Mouse (Mus musculus) frontal cortex, postnatal 14 days (tissue): ENCODE measurements around the gene Cyb5rl.
A peak's percentile ranks its signal among the peaks of the same experiment; 100 is the strongest.

Source experiments
- DNase-seq, 2 experiments: peaks; one replicate each; pipeline ENCODE4 v3.0.0; 2022; ENCODE audit warnings: low spot score in 2 of 2

The Cyb5rl gene

DNA sequence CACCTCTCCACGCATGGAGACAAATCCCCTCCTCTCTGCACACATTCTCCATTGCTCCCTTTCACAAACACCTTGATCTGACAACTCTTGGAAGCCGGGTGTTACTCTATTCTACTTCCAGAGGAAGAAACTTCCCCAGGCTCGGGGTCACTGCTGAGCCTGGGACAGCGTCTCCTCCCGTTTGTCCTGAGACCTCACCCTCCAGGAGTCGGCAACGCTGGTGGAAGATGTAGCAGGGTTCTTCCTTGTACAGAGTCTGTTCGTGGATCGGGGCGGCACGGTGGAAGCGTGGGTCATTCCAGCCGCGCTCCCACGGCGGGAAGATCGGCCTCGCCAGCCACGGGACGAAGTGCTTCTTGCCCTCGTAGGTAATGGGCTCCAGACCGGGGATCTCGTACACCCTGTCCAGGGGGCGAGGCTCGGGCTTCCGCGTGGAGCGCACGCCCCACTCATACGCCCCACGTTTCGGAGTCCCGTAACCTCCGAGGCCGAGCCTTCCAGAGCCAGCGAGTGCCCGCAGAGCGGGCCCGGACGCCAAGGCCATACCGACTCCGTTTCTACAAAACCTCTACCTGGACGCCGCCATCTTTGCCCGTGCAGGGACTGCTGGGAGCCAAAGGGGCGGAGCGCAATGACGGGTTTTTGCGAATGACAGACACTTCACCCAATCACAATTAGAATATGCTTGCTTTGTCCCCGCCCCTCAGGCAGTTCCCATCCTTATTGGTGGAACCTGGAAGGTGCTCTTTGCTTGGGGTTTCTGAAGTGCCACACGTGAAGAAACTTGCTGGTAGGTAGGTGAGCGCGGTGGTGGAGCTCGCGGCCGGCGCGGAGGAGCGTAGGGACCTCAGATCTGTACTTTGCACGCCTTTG, at the start of gene Cyb5rl, which contains the start of gene Mrpl37:
Gene Cyb5rl, plus strand, starts transcription at position 737 of the 873 bp plus-strand sequence.
Gene Mrpl37, minus strand, starts transcription at position 617 of the 873 bp plus-strand sequence.
- DNase-seq, result peak; percentile 93 to 97

DNA sequence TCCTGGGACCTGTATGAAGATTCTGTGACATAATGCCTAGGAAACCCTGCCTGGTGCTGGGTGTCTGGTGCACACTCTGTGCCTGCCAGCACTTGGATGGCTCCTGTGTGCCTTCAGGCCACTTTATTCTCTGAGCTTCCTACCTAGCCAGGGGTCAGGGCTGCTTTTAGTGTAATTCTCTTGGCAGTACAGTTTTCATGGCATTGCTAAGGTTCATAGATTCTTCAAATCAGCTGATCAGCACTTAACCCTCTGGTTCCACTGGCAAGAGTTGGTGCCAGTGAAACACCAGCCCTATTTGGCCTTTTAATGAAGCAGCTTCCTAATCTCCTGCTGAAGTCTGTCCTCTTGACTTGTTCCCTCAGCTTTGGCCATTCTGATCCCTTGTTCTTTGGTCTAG, 49.5 kb upstream of the Cyb5rl start:
- DNase-seq, result no peak

DNA sequence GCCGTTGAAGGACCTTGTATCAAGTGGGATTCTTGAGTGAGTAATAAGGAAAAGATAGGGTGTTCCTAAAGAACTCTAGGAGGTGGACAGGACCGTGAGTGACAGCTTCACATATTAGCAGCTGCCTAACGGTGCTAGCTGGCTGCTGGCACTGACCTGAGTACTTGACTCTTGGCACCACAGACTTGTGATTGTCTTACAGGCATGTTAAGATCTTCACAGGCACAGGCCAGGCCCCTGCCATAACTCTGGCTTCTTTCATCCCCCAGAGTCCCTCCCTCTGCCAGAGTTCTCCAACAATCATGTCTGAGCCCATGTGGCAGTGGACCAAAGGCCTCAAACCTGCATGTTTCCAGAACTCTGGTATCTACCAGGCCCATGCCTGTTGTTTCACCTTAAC, 48.3 kb upstream of the Cyb5rl start:
- DNase-seq, result no peak

DNA sequence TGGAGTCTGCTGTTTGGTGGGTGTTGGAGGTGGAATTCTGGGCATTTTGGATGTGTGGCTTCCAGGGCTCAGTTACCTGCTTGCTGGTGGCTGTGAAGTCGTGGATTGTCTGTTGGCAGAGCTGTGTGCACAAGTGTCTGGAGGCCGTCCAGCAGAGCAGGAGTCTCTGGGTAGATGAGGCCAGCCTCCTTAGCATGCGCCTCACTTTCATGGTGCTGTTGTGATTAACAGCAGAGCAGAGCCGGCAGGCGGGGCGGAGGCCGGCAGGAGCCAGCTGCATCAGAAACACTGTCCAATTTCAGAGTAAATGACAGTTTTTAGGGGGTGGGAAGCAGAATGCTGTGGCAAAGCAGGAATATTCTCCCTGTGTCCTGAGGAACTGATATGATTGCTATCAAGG, 47.8 kb upstream of the Cyb5rl start:
- DNase-seq, result no peak

DNA sequence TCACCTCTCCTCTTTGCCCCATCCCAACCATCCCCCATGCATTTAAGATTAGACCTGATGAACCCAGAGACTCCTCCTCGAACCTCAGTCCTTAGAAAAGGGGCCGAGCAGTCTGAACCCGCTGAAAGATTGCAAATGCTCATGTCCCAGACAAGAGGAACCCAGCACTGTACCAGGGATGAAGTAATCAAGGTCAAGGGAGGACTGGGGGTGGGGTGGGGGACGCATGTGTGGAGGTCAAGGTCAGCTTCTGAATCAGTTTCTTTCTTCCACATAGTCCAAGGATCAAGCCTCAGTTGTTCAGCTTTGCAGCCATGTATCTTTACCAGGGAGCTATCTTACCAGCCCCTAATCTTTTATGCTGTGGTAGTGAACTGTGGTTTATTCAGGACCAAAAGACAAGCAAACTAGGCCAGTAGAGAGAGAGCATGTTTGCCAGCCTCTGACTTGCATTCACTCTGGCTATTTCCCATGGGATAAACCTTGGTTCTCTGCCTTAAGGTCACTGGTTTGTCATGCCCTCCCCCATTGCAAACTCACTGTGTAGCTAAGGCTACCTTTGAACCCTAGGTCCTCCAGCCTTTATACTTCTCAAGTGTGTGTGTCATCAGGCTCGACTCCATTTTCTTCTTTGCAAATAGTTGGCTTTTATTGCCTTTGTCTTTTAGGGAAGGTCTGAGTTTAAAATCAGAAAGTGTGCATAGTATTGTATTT, 46.3 kb upstream of the Cyb5rl start:
- no peak for DNase-seq

DNA sequence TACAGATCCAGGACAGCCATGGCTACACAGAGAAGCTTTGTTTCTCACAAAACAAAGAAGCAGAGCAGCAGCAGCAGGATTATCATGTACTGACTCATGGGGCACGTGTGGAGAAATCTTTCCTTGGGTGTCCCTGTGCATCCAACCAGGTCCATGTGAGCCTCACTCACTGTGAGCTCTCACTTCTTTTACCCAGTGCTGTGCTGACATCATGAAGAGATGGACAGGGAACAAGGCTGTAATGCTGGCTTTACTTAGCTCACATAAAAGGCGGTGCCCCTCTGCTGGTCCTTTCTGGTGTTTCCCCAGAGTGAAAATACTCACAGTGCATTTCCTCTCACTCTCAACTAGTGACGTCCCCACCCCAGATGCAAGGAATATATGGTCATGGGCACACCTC, 45.3 kb upstream of the Cyb5rl start:
- DNase-seq, result no peak

DNA sequence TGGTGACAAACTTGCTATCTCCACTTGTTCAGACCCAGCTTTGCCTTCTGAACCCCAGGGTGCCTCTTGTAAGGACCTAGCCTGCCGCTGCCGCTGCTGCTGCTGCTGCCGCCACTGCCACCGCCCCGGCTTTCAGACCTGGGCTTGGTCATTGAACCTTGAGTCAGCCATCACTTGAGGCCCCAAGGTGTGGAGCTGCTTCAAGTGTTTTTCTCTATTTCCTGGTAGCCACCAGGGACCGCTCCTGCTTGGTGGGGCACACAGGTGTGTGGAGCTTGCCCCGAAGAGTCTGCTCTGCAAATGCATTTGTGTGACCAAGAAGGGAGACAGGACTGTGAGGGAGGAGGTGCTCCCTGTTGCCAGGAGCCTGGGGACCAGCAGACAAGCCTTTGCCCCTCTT, 41.9 kb upstream of the Cyb5rl start:
- DNase-seq, result no peak

DNA sequence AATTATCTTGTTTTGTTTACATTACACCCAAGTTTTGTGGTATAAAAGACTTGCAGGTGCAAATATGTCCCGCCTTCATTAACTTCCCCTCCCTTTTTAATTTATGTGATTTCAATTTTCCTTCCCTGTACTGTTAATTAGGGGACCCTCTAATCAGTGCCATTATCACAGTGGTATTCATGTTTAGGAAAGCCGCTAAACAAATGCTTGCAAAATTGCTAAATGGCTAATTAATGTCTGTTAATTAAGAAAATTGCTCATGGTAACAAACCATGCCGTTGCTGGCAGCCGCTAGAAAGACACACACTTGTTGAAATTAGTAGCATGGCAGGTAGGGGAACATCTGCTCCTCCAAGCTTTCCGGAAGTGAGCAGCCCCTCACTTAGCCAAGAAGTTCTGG, 41.4 kb upstream of the Cyb5rl start:
- DNase-seq, result no peak

DNA sequence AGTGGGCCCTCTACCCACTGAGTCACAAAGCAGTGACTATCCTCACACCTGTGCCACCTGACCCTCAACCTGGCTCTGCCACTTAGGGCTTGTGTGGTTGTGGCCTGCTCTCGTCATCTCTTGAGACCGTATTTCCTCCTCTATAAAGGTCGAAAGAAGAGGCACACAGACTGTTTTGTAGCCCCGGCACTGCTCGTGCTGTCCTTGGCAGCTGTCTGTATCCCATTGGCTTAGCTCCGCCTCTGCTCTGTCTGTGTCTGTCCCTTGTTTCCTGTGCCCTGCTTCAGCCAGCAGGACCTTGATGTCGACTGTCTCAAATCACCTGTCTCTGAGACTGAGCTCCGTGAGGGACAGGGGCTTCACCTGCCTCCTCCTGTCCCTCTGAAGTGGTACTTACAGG, 40.3 kb upstream of the Cyb5rl start:
- no peak for DNase-seq

DNA sequence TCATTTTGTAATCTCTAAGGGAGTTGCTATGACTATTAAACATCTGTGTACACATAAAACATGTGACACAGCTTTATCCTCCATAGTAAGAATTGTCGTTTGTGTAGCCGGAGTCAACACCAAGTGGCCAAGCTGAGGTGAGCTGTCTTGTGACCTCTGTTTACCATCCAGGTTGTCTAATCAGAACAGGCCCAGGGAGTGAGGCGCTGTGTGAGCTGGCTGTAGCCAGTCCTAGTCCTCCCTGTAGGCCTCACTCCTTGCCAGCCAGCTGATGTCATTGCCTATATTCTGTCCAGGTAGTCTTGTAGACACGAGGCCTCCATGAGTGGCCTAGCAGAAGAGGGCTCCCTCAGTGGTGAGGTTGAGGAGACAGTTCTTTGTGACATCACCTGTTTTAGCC, 31.1 kb upstream of the Cyb5rl start:
- DNase-seq, result no peak

DNA sequence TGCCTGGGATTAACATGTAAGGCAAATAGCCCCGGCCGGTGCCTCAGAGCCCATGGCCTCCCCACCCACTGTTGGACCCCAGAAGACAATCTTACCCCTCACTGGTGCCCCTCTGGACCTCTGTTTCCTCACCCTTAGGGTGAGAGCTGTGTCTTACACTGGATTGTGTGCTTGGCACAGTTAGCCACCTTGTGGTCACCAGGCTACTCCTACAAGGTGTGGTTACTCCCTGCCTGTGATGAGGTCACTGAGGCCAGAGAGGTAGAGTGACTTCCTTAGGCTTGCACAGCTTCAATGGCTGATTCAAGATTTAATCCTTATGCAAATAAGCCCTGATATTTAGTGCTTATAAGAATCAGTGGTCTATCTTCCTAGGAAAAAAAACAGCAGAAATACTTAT, 29.8 kb upstream of the Cyb5rl start:
- DNase-seq, result no peak

DNA sequence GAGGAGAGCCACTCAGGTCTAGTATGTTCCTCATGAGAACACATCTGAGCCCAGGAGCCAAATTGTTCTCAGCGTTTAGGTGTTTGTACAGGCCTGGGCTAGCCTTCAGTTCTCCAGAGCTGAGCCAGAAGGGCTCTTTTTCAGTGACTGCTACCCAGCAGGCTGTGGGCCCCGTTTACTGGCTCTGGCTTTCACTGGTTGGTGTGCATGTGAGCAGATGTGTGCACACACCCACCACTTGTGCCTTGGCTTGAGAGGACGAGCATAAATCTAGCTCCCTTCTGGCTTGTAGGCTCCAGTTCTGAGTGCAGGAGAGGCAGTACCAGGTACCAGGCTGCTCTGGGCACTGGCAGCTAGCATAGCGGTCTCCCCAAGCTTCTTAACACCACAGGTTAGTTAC, 28.5 kb upstream of the Cyb5rl start:
- DNase-seq, result no peak

DNA sequence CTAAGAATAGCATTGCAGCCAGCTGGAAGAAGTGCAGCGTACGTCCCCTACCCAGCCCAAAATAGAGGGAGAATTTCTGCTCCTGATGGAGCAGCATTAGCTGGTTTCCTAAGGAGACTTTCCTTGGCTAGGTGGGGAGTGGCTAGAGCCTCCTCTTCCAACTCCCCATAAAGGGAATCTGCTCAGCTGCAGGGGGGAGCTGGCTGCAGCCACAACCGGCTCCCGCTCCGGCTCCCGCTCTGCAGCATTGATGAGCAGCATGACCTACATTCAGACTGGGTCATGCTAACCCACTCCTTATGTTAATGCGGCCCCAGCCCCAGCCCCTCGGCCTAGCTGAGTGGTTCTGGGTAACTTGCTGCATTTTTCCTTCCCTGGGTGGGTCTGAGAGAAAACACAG, 27.5 kb upstream of the Cyb5rl start:
- DNase-seq, result no peak

DNA sequence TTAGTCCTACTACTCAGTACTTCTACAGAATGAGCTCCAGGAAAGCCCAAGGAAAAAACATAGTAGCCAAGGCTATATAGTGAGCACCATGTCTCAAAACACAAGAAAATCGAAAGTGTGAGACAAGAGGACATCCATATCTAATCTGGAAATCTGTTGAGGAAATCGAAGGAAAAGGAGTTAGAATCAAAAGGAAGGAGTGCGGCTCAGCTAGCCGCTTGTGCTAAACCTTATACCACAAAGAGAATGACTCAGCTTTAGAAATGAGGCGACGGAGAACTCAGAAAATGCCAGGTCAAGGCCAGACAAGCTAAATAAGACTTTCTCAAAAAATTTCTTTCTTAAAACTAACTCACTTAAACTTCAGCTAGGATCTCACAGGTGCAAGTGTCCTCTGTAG, 24.5 kb upstream of the Cyb5rl start:
- DNase-seq, result no peak

DNA sequence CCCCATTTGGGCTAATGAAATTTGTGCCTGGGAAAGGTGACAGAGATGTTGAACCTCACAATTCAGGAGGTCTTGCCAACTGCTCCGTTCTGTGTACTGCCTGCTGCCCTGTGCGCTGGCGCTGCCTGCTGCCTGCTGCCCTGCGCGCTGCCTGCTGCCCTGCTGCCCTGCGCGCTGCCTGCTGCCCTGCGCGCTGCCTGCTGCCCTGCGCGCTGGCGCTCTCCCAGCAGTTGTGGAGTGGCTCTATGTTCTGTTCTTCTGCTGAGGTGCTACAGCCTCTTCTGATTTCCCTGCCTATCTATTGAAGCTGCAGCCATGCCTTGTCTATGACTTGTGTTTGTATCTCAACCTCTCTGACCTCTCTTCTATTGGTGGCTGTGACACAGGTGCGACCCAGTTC, 21.6 kb upstream of the Cyb5rl start:
- no peak for DNase-seq

DNA sequence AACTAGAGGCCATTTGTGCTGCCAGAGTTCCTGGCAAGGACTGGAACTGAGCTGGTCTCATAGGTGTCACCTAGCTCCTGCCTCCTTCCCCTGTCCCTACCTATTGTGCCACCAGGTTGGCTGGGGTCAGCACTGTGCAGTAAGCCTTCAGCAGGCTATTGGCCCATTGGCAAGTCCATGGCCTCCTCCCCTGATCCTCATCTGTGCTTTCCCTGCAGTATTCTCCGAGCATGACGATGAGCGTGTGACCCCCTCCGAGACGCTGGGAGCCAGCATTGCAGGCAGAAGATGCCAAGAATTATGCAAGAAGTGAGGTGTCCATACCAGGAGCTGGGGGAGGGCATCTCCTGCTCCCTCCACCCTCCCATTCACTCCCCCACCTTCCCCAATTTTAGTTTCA, 19.0 kb upstream of the Cyb5rl start:
- DNase-seq, result no peak

DNA sequence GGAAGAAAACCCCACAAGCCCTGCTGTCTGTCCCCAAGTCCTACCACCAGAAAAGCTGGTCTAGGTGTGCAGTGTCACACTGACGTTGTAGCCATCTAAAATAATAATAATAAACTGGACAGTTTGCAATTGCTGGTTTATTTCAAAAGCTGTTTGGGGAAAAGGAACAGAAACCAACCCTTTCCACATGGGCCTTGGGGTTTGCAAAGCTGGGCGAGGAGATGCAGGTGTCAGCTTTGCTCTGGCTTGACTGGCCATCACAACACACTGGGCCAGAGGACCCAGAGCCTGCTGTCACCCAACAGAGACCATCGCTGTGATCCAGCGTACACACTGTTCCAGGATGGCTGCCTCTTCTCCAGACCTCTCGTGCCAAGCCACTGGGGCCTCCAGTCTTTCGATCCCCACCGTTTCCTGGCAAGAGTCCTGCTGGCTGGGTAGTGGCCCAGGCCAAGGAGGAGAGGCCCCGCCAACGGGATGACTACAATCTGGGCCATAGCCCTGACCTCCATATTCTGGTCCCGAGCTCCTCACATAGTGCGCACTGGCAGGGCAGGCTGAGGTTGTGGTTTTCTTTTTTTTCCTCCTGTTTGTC, 18.1 kb upstream of the Cyb5rl start:
- peak in 1 of 2 experiments; percentile 35 for DNase-seq

DNA sequence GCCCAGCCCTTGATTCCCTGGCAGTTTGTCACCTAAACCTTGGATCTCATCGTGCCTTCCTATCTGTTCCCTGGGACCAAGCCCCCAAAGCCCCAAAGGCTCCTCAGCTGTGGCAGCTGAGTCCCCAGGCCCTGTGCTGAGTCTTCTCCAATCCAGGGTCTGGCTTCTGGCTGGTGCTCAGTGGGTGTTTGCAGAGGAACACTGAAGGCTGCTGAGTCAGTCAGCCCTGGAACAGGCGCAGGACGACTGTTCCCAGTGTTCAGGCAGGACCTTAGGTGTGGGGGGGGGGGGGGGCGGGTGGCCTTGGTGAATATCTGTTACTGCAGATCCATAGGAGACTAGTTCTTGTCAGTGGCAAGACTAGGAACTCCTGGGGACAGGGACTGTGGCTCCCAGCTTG, 14.9 kb upstream of the Cyb5rl start:
- DNase-seq, result no peak

DNA sequence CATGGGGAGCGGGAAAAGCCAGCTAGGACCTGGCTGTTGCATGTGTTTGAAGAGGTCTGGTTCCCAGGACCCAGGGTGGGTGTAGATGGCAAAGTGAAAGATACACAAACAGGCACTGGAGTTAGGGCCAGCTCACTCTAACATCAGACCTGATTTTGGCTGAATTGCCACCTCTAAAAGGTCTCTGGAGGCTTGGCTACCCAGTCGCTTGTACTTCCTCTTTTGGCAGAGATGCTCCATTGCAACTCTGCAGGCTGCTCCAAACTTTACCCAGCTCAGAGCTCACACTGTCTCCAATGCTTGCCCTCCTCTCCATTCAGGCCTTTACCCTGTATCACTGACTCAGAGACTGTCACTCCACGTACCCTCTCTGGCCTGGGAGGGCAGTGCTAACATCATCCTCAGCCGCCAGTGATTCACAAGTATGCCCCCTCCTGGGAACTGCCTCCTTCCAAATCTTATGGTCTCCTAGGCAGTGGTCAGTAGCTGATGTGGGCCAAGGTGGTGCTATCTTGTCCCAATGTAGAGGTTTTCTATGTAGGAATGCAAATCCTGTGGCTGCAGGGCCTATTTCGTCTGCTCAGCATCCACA, 13.7 kb upstream of the Cyb5rl start:
- no peak for DNase-seq

DNA sequence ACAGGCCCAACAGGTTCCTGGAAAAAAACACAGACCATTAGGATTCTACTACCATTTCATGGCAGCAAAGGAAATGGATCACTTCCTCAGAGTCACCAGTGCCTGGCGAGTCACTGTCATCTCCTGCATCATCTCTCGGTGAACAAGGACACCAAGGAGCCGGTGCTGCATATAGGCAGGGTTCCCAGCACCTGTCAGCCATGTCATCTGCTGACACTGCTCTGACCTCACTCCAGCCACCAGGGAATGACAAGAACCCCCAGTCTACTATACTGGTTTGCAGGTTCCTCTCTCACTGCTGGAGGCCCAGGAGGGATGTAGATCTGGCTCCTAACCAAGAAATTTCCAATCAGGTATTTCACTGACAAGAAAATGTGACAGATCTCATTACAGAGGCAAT, 10.7 kb upstream of the Cyb5rl start:
- DNase-seq, result no peak

DNA sequence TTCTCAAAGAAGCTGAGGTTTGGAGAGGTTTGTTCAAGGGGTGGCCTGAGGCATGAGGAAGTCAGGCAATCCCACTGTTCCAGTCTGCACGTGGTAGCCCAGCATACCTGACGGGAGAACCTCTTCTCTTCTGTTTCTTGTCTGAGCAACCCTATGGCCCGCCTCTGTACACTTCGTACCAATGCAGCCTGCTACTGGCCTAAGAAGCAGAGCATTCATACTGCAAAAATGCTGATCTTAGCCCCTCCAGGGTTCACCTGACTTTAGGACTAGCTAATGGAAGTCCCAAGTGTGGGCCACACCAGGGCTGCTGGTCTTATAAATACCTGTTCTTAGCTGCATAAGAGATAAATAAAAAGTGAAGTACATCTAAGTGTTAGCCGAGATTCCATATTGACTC, 8.4 kb upstream of the Cyb5rl start:
- no peak for DNase-seq

DNA sequence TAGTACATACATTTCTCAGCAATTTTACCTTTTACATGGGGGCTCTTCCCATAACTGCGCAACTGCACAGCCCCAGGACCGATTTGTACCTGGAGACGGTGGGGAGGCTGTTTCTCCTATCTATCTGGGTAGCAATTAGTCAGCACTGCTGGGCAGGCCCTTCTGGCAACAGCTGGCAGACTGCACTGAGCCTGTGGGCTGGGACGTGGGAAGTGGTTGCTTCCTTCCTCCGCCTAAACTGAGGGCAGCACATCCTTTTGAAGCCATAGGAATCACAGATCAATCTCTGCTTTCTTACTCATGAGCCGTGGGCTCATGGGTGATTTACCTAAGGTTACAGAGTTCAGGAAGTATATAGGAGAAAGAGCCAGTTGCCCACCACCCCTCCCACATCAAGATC, 8.0 kb upstream of the Cyb5rl start:
- no peak for DNase-seq
